Mouse (Mus musculus): ENCODE data around the gene 4930469K13Rik. TPM values are rescaled to one million over a fixed set of nuclear protein-coding genes. Genes with fewer than 3 reads are reported as not detected.

Gene 4930469K13Rik
- polyA plus RNA-seq, 1 experiment from 2014 or later: not detected

DNA sequence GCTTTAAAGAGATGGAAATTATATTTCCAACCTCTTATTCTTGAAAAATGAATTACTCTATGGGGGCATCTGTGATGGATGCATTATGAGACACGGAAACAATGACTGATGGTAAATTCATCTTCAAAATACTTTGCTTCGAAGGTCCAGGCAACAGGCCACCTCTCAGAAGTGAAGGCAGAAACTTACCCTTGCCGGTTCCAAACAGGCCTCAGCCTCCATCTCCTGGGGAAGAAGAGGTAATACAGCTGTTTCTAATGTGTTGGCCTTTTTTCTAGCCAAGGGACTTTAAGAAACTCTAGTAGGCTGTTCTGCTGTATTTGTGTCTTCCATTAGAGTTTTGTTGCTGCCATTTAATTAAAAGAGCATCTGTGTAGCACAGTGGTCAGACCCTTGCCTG is 11.3 kb downstream of the 4930469K13Rik start:
- DNase-seq (no peak), ATAC-seq (ENCODE audit: low FRiP score, low TSS enrichment) (no peak)
- Histone ChIP-seq H3K27me3 (ENCODE audit: control insufficient read depth, insufficient read depth, low read length) (no peaks in the 10 kb centered on the region), H3K36me3 (ENCODE audit: control insufficient read depth, insufficient read depth, low read length) (no peaks in the 10 kb centered on the region), H3K27ac (replicated peaks; ENCODE audit: low read depth, low read length) (no peak overlapping the region), H3K9me3 (ENCODE audit: control insufficient read depth, low read length) (no peaks in the 10 kb centered on the region), H3K4me2 (ENCODE audit: low read length) (no peak overlapping the region), H3K9ac (replicated peaks; ENCODE audit: low read length) (no peak overlapping the region), H3K4me3 (replicated peaks; ENCODE audit: low read depth, low read length) (no peak overlapping the region), H3K4me1 (ENCODE audit: control insufficient read depth, insufficient read depth, low read length) (no peaks in the 10 kb centered on the region)
- WGBS: 82% methylated on average over 3 of the region's 3 CpGs

- no peak overlapping the region for H3K4me3 ChIP-seq (replicated peaks; ENCODE audit: low read depth, low read length)
- no peak for ATAC-seq (ENCODE audit: low FRiP score, low TSS enrichment)
- 81% methylated on average over 8 of the region's 8 CpGs for WGBS
Observed at GRCm38 (mm10) chr11:34086164-34086751, 12.1 kb downstream of the 4930469K13Rik start.

DNA sequence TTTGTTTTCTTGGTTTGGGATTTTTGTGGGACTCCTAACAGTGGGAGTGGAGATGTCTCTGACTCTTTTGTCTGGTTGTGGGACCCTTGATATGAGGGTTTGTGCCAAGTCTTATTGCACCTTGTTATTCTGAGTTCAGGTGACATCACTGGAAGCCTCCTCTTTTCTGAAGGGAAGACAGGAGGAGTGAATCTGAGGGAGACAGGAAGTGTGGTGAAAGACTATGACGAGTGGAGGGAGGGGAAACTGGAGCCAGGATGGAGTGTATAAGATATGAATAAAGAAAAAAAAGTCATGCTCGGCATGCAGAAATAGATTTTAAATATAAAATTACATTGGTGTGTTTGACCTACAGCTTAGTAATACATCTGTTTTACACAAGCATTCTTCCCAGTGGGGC is 13.7 kb downstream of the 4930469K13Rik start:
- WGBS: 73% methylated on average over 2 of the region's 2 CpGs
- ATAC-seq (ENCODE audit: low FRiP score, low TSS enrichment) (no peak), DNase-seq (no peak)
- no peak overlapping the region for H3K4me2 ChIP-seq (ENCODE audit: low read length)
- no peaks in the 10 kb centered on the region for H3K9me3 ChIP-seq (ENCODE audit: control insufficient read depth, low read length)
- H3K27ac ChIP-seq (replicated peaks; ENCODE audit: low read depth, low read length): no peak overlapping the region
- no peaks in the 10 kb centered on the region for H3K36me3 ChIP-seq (ENCODE audit: control insufficient read depth, insufficient read depth, low read length)
- H3K4me1 ChIP-seq (ENCODE audit: control insufficient read depth, insufficient read depth, low read length): 0 out of 2 replicates have a peak, but pooled peaks cover 3% of the 10 kb centered on the region
- H3K9ac ChIP-seq (replicated peaks; ENCODE audit: low read length): no peak overlapping the region
- no peaks in the 10 kb centered on the region for H3K27me3 ChIP-seq (ENCODE audit: control insufficient read depth, insufficient read depth, low read length)
- no peak overlapping the region for H3K4me3 ChIP-seq (replicated peaks; ENCODE audit: low read depth, low read length)

More at GRCm38 (mm10) chr11:34086164-34086751, 12.1 kb downstream of the 4930469K13Rik start:
- no peak for DNase-seq
- Histone ChIP-seq H3K9ac (replicated peaks; ENCODE audit: low read length) (no peak overlapping the region), H3K27ac (replicated peaks; ENCODE audit: low read depth, low read length) (no peak overlapping the region), H3K4me1 (ENCODE audit: control insufficient read depth, insufficient read depth, low read length) (no peaks in the 10 kb centered on the region), H3K9me3 (ENCODE audit: control insufficient read depth, low read length) (no peaks in the 10 kb centered on the region), H3K4me2 (ENCODE audit: low read length) (no peak overlapping the region), H3K36me3 (ENCODE audit: control insufficient read depth, insufficient read depth, low read length) (no peaks in the 10 kb centered on the region), H3K27me3 (ENCODE audit: control insufficient read depth, insufficient read depth, low read length) (no peaks in the 10 kb centered on the region)

DNA sequence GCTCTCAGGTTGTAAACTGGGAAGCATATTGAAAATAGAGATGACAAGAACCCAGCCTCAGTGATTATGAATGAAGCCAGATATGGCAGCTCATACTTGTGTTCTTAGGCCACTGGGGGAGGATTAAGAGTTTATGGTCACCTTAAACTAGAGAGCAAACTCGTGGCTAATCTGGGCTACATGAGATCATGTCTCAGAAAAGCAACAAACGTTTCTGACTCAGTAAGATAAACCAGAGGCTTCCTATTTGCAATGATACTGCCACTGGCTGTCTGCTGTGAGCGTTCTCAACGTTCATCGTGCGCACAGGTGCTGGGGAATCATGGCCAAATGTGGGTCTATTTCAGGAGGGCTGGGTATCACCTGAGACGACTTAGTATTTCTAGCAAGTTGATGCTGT is 14.6 kb downstream of the 4930469K13Rik start:
- Histone ChIP-seq H3K27ac (replicated peaks; ENCODE audit: low read depth, low read length) (no peak overlapping the region), H3K36me3 (ENCODE audit: control insufficient read depth, insufficient read depth, low read length) (no peaks in the 10 kb centered on the region), H3K4me2 (ENCODE audit: low read length) (no peak overlapping the region), H3K9me3 (ENCODE audit: control insufficient read depth, low read length) (no peaks in the 10 kb centered on the region), H3K27me3 (ENCODE audit: control insufficient read depth, insufficient read depth, low read length) (no peaks in the 10 kb centered on the region), H3K4me1 (ENCODE audit: control insufficient read depth, insufficient read depth, low read length) (0 out of 2 replicates have a peak, but pooled peaks cover 3% of the 10 kb centered on the region), H3K4me3 (replicated peaks; ENCODE audit: low read depth, low read length) (no peak overlapping the region), H3K9ac (replicated peaks; ENCODE audit: low read length) (no peak overlapping the region)
- no peak for DNase-seq
- ATAC-seq (ENCODE audit: low FRiP score, low TSS enrichment): no peak
- 82% methylated on average over 7 of the region's 7 CpGs for whole genome bisulfite sequencing

- no peak overlapping the region for H3K4me3 ChIP-seq (replicated peaks; ENCODE audit: low read depth, low read length)
- ATAC-seq (ENCODE audit: low FRiP score, low TSS enrichment) (no peak), DNase-seq (peak; percentile 40)
- 70% methylated on average over 6 of the region's 6 CpGs for WGBS
- H3K36me3 ChIP-seq (ENCODE audit: control insufficient read depth, insufficient read depth, low read length): no peaks in the 10 kb centered on the region
- 0 out of 2 replicates have a peak, but pooled peaks cover 3% of the 10 kb centered on the region for H3K4me1 ChIP-seq (ENCODE audit: control insufficient read depth, insufficient read depth, low read length)
- H3K4me2 ChIP-seq (ENCODE audit: low read length): no peak overlapping the region
- H3K9ac ChIP-seq (replicated peaks; ENCODE audit: low read length): no peak overlapping the region
- no peaks in the 10 kb centered on the region for H3K27me3 ChIP-seq (ENCODE audit: control insufficient read depth, insufficient read depth, low read length)
- peak overlapping the region; percentile 55; the same call in 1 of the 2 replicates for H3K27ac ChIP-seq (replicated peaks; ENCODE audit: low read depth, low read length)
- H3K9me3 ChIP-seq (ENCODE audit: control insufficient read depth, low read length): no peaks in the 10 kb centered on the region
Observed at GRCm38 (mm10) chr11:34079542-34080464, 18.6 kb downstream of the 4930469K13Rik start.

DNA sequence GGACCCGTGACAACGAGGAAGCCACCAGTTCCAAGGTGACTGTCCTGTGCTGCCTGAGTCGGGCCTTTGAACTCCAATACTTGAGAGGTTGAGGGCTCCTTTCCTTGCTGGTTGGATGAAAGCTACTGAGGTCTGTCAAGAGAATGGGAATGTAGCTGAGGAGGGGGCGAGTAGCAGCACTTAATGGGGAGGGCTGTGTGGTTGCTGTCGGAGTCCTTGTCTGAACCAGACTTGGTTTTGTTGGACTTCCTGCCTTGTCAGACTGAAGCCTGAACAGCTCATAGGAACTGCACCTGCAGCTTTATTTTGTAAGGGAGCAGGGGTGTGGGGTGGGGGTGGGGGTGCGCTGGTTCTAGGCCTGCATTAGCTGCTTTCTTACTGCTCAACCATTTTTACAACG is 19.8 kb downstream of the 4930469K13Rik start:
- no peak overlapping the region for H3K4me3 ChIP-seq (replicated peaks; ENCODE audit: low read depth, low read length)
- DNase-seq (no peak), ATAC-seq (ENCODE audit: low FRiP score, low TSS enrichment) (no peak)
- 0 out of 2 replicates have a peak, but pooled peaks cover 3% of the 10 kb centered on the region for H3K4me1 ChIP-seq (ENCODE audit: control insufficient read depth, insufficient read depth, low read length)
- H3K27ac ChIP-seq (replicated peaks; ENCODE audit: low read depth, low read length): no peak overlapping the region
- no peak overlapping the region for H3K9ac ChIP-seq (replicated peaks; ENCODE audit: low read length)
- 91% methylated on average over 7 of the region's 7 CpGs for WGBS
- H3K36me3 ChIP-seq (ENCODE audit: control insufficient read depth, insufficient read depth, low read length): no peaks in the 10 kb centered on the region
- H3K27me3 ChIP-seq (ENCODE audit: control insufficient read depth, insufficient read depth, low read length): no peaks in the 10 kb centered on the region
- H3K9me3 ChIP-seq (ENCODE audit: control insufficient read depth, low read length): no peaks in the 10 kb centered on the region
- H3K4me2 ChIP-seq (ENCODE audit: low read length): no peak overlapping the region

GRCm38 (mm10) chr11:34077870-34078269 is 20.5 kb downstream of the 4930469K13Rik start:
- DNase-seq (no peak), ATAC-seq (ENCODE audit: low FRiP score, low TSS enrichment) (no peak)
- H3K9me3 ChIP-seq (ENCODE audit: control insufficient read depth, low read length): no peaks in the 10 kb centered on the region
- no peak overlapping the region for H3K27ac ChIP-seq (replicated peaks; ENCODE audit: low read depth, low read length)
- H3K4me2 ChIP-seq (ENCODE audit: low read length): no peak overlapping the region
- 68% methylated on average over 2 of the region's 2 CpGs for WGBS
- 0 out of 2 replicates have a peak, but pooled peaks cover 3% of the 10 kb centered on the region for H3K4me1 ChIP-seq (ENCODE audit: control insufficient read depth, insufficient read depth, low read length)
- no peaks in the 10 kb centered on the region for H3K36me3 ChIP-seq (ENCODE audit: control insufficient read depth, insufficient read depth, low read length)
- no peak overlapping the region for H3K9ac ChIP-seq (replicated peaks; ENCODE audit: low read length)
- H3K4me3 ChIP-seq (replicated peaks; ENCODE audit: low read depth, low read length): no peak overlapping the region
- no peaks in the 10 kb centered on the region for H3K27me3 ChIP-seq (ENCODE audit: control insufficient read depth, insufficient read depth, low read length)

GRCm38 (mm10) chr11:34073776-34074175 is 24.6 kb downstream of the 4930469K13Rik start:
- ATAC-seq (ENCODE audit: low FRiP score, low TSS enrichment): no peak
- peak overlapping the region; percentile 28; the same call in 1 of the 2 replicates for H3K4me2 ChIP-seq (ENCODE audit: low read length)

More at GRCm38 (mm10) chr11:34073776-34074175, 24.6 kb downstream of the 4930469K13Rik start:
- Histone ChIP-seq H3K9ac (replicated peaks; ENCODE audit: low read length) (no peak overlapping the region), H3K27ac (replicated peaks; ENCODE audit: low read depth, low read length) (no peak overlapping the region), H3K9me3 (ENCODE audit: control insufficient read depth, low read length) (no peaks in the 10 kb centered on the region), H3K36me3 (ENCODE audit: control insufficient read depth, insufficient read depth, low read length) (no peaks in the 10 kb centered on the region), H3K4me1 (ENCODE audit: control insufficient read depth, insufficient read depth, low read length) (no peaks in the 10 kb centered on the region), H3K4me3 (replicated peaks; ENCODE audit: low read depth, low read length) (no peak overlapping the region), H3K27me3 (ENCODE audit: control insufficient read depth, insufficient read depth, low read length) (no peaks in the 10 kb centered on the region)
- WGBS: 13% methylated on average over 15 of the region's 15 CpGs
- peak; percentile 84 for DNase-seq
